Mouse (Mus musculus): ENCODE measurements around the gene Smyd3.
"Not testable (repeated sequence)": the region's sequence is repeated elsewhere in the genome, so short reads cannot be mapped to it uniquely, and the experiment has no call there.

The Smyd3 gene

DNA sequence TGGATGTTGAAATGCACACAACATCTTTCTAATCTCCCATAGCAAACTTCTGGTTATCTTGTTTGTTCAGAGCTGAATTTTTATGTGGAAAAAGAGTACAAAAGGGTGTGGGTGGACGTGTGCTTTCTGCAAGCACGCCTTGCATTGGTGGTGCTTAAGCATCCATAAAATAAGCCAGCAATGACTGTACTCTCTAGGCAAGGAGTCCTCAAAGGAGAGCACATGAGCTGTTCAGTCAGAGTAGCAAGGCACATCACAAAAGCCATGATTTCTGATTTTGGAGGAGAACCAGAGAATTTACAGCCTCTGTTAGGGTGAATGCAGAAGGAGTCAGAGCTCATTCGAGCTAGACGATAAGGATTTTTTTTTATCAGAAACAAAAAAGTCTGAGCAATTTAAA is 343.6 kb downstream of the Smyd3 start:
- in situ Hi-C loops (cut with MboI): no loop called here

- in situ Hi-C loops (cut with MboI): no loop called here
These were observed 347.3 kb downstream of the Smyd3 start for GRCm38 (mm10) chr1:179170555-179170954.

DNA sequence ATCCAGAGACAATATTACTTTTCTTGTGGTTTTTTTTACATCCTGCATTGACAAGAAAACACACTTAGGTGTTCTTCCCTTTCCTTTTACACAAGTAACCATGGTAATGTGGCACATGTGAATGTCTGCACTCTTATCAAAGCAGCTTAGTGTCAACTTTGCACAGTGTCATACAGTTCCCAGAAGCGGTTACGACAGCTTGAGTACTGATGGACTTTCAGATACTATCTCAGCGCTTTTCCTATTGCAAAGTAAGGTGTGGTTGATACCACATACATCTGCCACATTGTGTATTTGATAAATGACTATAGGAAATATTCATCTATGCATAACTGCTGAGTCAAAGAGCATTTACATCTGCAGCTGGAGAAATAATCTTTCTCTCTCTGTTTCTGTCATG is 348.1 kb downstream of the Smyd3 start:
- in situ Hi-C loops (cut with MboI): no loop called here

- in situ Hi-C loops (cut with MboI): no loop called here
These were observed 348.7 kb downstream of the Smyd3 start for GRCm38 (mm10) chr1:179169161-179169560.

- in situ Hi-C loops (cut with MboI): not testable (repeated sequence)
These were observed 353.6 kb downstream of the Smyd3 start for GRCm38 (mm10) chr1:179164219-179164618.

GRCm38 (mm10) chr1:179162752-179163151 is 355.1 kb downstream of the Smyd3 start:
- in situ Hi-C loops (cut with MboI): not testable (repeated sequence)

GRCm38 (mm10) chr1:179161947-179162346 is 355.9 kb downstream of the Smyd3 start:
- in situ Hi-C loops (cut with MboI): no loop called here

GRCm38 (mm10) chr1:179160697-179161096 is 357.1 kb downstream of the Smyd3 start:
- in situ Hi-C loops (cut with MboI): no loop called here

GRCm38 (mm10) chr1:179152376-179152775 is 365.5 kb downstream of the Smyd3 start:
- in situ Hi-C loops (cut with MboI): no loop called here

DNA sequence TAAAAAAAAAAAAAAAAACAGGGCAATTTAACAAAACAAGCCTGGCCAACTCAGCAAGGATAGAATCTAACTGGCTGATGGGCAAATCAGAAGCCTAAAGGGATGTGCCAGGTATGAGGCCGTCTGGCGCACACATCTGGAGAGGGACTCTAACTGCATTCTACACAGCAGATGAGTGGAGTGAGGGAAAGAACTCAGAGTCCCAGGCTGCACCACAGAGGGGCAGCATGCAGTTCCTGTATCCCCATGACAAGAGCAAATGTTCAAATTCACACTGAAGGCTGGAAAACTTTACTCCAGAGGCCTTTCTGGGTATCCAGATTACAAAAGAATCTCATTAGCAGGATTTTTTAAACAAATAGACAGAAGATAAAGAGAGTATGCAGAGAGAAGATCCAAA is 366.6 kb downstream of the Smyd3 start:
- in situ Hi-C loops (cut with MboI): no loop called here

DNA sequence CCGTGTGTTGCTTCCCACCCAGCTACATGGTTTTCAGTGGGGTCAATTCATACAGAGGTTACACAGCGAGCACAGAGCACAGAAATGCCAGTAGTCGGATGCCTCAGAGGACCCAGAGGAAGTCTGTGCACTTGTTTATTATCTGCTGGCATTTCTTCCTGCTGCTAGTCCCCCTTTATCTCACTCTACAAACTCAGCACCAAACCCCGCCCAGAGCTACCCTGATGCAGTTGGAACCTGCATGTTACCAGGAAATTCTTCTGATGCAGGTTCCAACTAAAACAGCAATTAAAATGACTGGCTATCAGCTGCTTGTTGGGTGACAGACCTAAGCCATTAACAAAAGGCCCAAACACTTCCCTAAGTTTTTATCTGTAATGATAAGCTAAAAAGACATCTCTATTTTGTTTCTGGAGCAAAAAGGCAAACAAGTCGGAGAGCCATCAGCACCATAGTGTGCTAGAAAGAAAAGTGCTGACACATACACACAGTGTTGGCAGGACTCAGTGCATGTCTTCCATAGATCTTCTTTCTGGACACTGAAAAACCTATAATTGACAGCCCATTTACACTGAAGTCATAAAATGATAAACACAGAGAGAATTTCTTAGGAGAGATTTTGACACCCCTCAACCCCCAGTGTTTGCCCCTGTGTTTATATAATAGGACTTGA is 368.2 kb downstream of the Smyd3 start:
- in situ Hi-C loops (cut with MboI): loop anchor here (25.0 kb wide), 1 partner anchor 612 kb away; the partner anchor contains the start of gene Kif26b

DNA sequence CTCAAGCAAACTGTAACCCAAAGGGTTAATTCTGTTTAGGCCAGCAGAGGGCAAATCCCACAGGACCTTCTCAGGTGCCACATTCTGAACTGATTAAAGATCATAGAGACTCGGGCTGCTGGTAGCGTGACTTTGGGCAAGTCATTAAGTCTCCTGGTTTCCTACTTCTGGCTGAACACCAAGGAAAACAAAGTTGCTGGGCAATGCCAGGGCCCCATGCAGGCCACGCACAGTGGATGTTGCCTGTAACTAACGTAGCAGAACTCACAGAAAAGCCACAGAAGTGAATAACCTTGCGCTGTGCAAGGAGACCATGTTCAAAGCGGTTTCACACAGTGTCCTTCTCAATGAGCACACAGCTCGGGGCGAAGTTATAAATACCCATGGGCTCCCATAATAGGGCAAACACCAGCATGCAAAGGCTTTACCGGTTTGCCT is 371.1 kb downstream of the Smyd3 start:
- in situ Hi-C loops (cut with MboI): loop anchor here (25.0 kb wide), 1 partner anchor 609 kb away; the partner anchor contains the start of gene Kif26b

GRCm38 (mm10) chr1:179143154-179143832 is 374.5 kb downstream of the Smyd3 start:
- in situ Hi-C loops (cut with MboI): loop anchor here (25.0 kb wide), 1 partner anchor 606 kb away; the partner anchor contains the start of gene Kif26b

- in situ Hi-C loops (cut with MboI): loop anchor here (25.0 kb wide), 1 partner anchor 605 kb away; the partner anchor contains the start of gene Kif26b
These were observed 375.7 kb downstream of the Smyd3 start for GRCm38 (mm10) chr1:179142177-179142576.

DNA sequence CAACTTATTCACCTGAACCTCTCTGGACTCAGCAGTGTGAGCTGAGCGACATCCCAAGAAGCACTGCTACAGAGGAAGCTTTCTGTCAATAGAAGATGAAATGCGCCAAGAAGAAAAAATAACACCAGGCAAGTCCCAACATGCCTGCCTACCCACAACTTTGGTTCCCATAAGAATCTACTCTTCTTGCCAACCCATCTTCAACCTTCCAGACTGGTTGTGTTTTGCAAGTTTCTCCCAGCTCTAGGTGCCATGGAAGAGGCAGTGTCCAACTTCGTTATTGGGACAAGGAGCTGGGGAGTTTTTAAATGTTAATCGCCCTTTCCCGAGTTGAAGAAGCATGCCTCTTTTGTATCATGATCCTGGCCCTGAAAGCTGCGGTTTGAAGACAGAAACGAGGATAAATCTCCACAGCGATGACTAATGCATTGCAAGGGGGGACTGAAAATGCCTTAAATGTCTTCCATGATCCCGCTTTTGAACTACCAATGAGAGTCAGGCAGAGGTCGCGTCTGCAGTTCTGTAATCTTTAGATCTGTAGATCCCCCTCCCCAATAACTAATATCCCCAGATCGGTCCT is 376.7 kb downstream of the Smyd3 start:
- in situ Hi-C loops (cut with MboI): loop anchor here (25.0 kb wide), 1 partner anchor 604 kb away; the partner anchor contains the start of gene Kif26b

- in situ Hi-C loops (cut with MboI): loop anchor here (25.0 kb wide), 1 partner anchor 600 kb away; the partner anchor contains the start of gene Kif26b
These were observed 380.7 kb downstream of the Smyd3 start for GRCm38 (mm10) chr1:179137145-179137477.

- in situ Hi-C loops (cut with MboI): loop anchor here (25.0 kb wide), 1 partner anchor 599 kb away; the partner anchor contains the start of gene Kif26b
These were observed 381.2 kb downstream of the Smyd3 start for GRCm38 (mm10) chr1:179136461-179137144.

- in situ Hi-C loops (cut with MboI): loop anchor here (25.0 kb wide), 1 partner anchor 593 kb away; the partner anchor contains the start of gene Kif26b
These were observed 387.8 kb downstream of the Smyd3 start for GRCm38 (mm10) chr1:179129995-179130394.

- in situ Hi-C loops (cut with MboI): loop anchor here (25.0 kb wide), 1 partner anchor 589 kb away; the partner anchor contains the start of gene Kif26b
These were observed 391.6 kb downstream of the Smyd3 start for GRCm38 (mm10) chr1:179126287-179126686.

- in situ Hi-C loops (cut with MboI): no loop called here
These were observed 395.2 kb downstream of the Smyd3 start for GRCm38 (mm10) chr1:179122476-179123229.
